Comparison of ENCODE assay signal across 11 mouse cellular contexts in genomic region chr11:16637679-16638078, GRCm38 (mm10).
"Had no signal": no experiment of that assay in that cellular context is flagged by ENCODE, and none has a peak within 500 bp of the region (broad histone marks: within the 10 kb centered on the region; RNA-seq: fewer than 3 reads in every experiment).

No protein-coding gene starts in this region.

- ATAC-seq: intestine, embryonic 15.5 days; midbrain, embryonic 13.5 days had no signal

- H3K36me3 ChIP-seq: intestine, embryonic 15.5 days; limb, embryonic 15.5 days; liver, embryonic 15.5 days; midbrain, embryonic 13.5 days had no signal

- H3K4me2 ChIP-seq: intestine, embryonic 15.5 days; limb, embryonic 15.5 days; liver, embryonic 15.5 days; lung, embryonic 14.5 days; midbrain, embryonic 13.5 days had no signal

- DNase-seq: kidney, adult 18-20 months; kidney, postnatal 14 days; lung, embryonic 14.5 days; lung, postnatal 4 days; retina, postnatal 1 day; right cerebral cortex, postnatal 4 days had no signal

- H3K9ac ChIP-seq: intestine, embryonic 15.5 days; limb, embryonic 15.5 days; liver, embryonic 15.5 days; lung, embryonic 14.5 days; midbrain, embryonic 13.5 days had no signal

- H3K9me3 ChIP-seq: intestine, embryonic 15.5 days; limb, embryonic 15.5 days; liver, embryonic 15.5 days; midbrain, embryonic 13.5 days had no signal

- H3K4me3 ChIP-seq: intestine, embryonic 15.5 days; limb, embryonic 15.5 days; liver, embryonic 15.5 days; midbrain, embryonic 13.5 days; myocyte had no signal

- H3K27ac ChIP-seq: intestine, embryonic 15.5 days; limb, embryonic 15.5 days; liver, embryonic 15.5 days; midbrain, embryonic 13.5 days had no signal

- H3K4me1 ChIP-seq: intestine, embryonic 15.5 days; limb, embryonic 15.5 days; liver, embryonic 15.5 days; midbrain, embryonic 13.5 days had no signal

- H3K27me3 ChIP-seq: intestine, embryonic 15.5 days; limb, embryonic 15.5 days; liver, embryonic 15.5 days; midbrain, embryonic 13.5 days had no signal
